Mouse (Mus musculus): ENCODE results near the gene Fndc5. TPM values are rescaled to one million over a fixed set of nuclear protein-coding genes. Genes with fewer than 3 reads are reported as not detected.

Fndc5 gene
- total and polyA plus RNA-seq, 2 experiments from 2014 or later, result 19.6 to 38.4 TPM

GRCm38 (mm10) chr4:129106073-129106472, 30.7 kb upstream of the Fndc5 start:
- ATAC-seq (no peak), DNase-seq (ENCODE audit: low spot score) (no peak)
- Histone ChIP-seq H3K4me3 (ENCODE audit: low read length) (no peak overlapping the region), H3K9me3 (ENCODE audit: low read length) (no peaks in the 10 kb centered on the region), H3K4me1 (ENCODE audit: insufficient read depth, low read length) (0 out of 2 replicates have a peak, but pooled peaks cover 3% of the 10 kb centered on the region), H3K27ac (no peak overlapping the region), H3K36me3 (ENCODE audit: insufficient read depth, low read length) (no peaks in the 10 kb centered on the region), H3K9ac (replicated peaks; ENCODE audit: low read length) (no peak overlapping the region), H3K4me2 (ENCODE audit: low read depth, low read length) (no peak overlapping the region), H3K27me3 (ENCODE audit: insufficient read depth, low read length) (peaks cover 26% of the 10 kb centered on the region)
- WGBS, result 30% methylated on average over 9 of the region's 9 CpGs
- no peak for TF ChIP-seq CTCF (IDR thresholded peaks at IDR 0.05; ENCODE audit: low read depth)

GRCm38 (mm10) chr4:129107348-129107899, 29.4 kb upstream of the Fndc5 start:
- 55% methylated on average over 10 of the region's 10 CpGs for WGBS
- no peak for ATAC-seq
- no peaks in the 10 kb centered on the region for H3K36me3 ChIP-seq (ENCODE audit: insufficient read depth, low read length)
- peaks cover 26% of the 10 kb centered on the region for H3K27me3 ChIP-seq (ENCODE audit: insufficient read depth, low read length)
- H3K9me3 ChIP-seq (ENCODE audit: low read length), result no peaks in the 10 kb centered on the region
- H3K4me3 ChIP-seq (ENCODE audit: low read length), result no peak overlapping the region
- 0 out of 2 replicates have a peak, but pooled peaks cover 3% of the 10 kb centered on the region for H3K4me1 ChIP-seq (ENCODE audit: insufficient read depth, low read length)
- no peak for DNase-seq (ENCODE audit: low spot score)
- TF ChIP-seq CTCF (IDR thresholded peaks at IDR 0.05; ENCODE audit: low read depth), result no peak
- no peak overlapping the region for H3K9ac ChIP-seq (replicated peaks; ENCODE audit: low read length)
- no peak overlapping the region for H3K4me2 ChIP-seq (ENCODE audit: low read depth, low read length)
- H3K27ac ChIP-seq, result no peak overlapping the region

GRCm38 (mm10) chr4:129108624-129109023, 28.2 kb upstream of the Fndc5 start:
- ATAC-seq (no peak), DNase-seq (ENCODE audit: low spot score) (no peak)
- H3K4me3 ChIP-seq (ENCODE audit: low read length), result no peak overlapping the region
- no peak overlapping the region for H3K27ac ChIP-seq
- 72% methylated on average over 7 of the region's 7 CpGs for WGBS
- no peaks in the 10 kb centered on the region for H3K9me3 ChIP-seq (ENCODE audit: low read length)
- no peak for TF ChIP-seq CTCF (IDR thresholded peaks at IDR 0.05; ENCODE audit: low read depth)
- no peak overlapping the region for H3K4me2 ChIP-seq (ENCODE audit: low read depth, low read length)
- H3K9ac ChIP-seq (replicated peaks; ENCODE audit: low read length), result no peak overlapping the region
- H3K36me3 ChIP-seq (ENCODE audit: insufficient read depth, low read length), result no peaks in the 10 kb centered on the region
- peaks cover 25% of the 10 kb centered on the region for H3K27me3 ChIP-seq (ENCODE audit: insufficient read depth, low read length)
- peaks cover 7% of the 10 kb centered on the region; the same call in 1 of the 2 replicates for H3K4me1 ChIP-seq (ENCODE audit: insufficient read depth, low read length)

GRCm38 (mm10) chr4:129110804-129111203, 26.0 kb upstream of the Fndc5 start:
- no peak for TF ChIP-seq CTCF (IDR thresholded peaks at IDR 0.05; ENCODE audit: low read depth)
- WGBS, result 86% methylated on average over 6 of the region's 6 CpGs
- peaks cover 7% of the 10 kb centered on the region; the same call in 1 of the 2 replicates for H3K4me1 ChIP-seq (ENCODE audit: insufficient read depth, low read length)
- no peak for DNase-seq (ENCODE audit: low spot score)
- H3K9ac ChIP-seq (replicated peaks; ENCODE audit: low read length), result no peak overlapping the region
- H3K9me3 ChIP-seq (ENCODE audit: low read length), result no peaks in the 10 kb centered on the region
- no peak overlapping the region for H3K4me2 ChIP-seq (ENCODE audit: low read depth, low read length)
- H3K27me3 ChIP-seq (ENCODE audit: insufficient read depth, low read length), result 0 out of 2 replicates have a peak, but pooled peaks cover 5% of the 10 kb centered on the region
- H3K27ac ChIP-seq, result no peak overlapping the region
- no peak overlapping the region for H3K4me3 ChIP-seq (ENCODE audit: low read length)
- ATAC-seq, result no peak
- H3K36me3 ChIP-seq (ENCODE audit: insufficient read depth, low read length), result no peaks in the 10 kb centered on the region

- peak; percentile 68 for TF ChIP-seq CTCF (IDR thresholded peaks at IDR 0.05; ENCODE audit: low read depth)
- Histone ChIP-seq H3K36me3 (ENCODE audit: insufficient read depth, low read length) (no peaks in the 10 kb centered on the region), H3K4me1 (ENCODE audit: insufficient read depth, low read length) (peaks cover 7% of the 10 kb centered on the region; the same call in 1 of the 2 replicates), H3K27me3 (ENCODE audit: insufficient read depth, low read length) (0 out of 2 replicates have a peak, but pooled peaks cover under 1% of the 10 kb centered on the region), H3K4me2 (ENCODE audit: low read depth, low read length) (no peak overlapping the region), H3K9ac (replicated peaks; ENCODE audit: low read length) (no peak overlapping the region), H3K9me3 (ENCODE audit: low read length) (no peaks in the 10 kb centered on the region), H3K27ac (no peak overlapping the region), H3K4me3 (ENCODE audit: low read length) (no peak overlapping the region)
- 54% methylated on average over 11 of the region's 11 CpGs for WGBS
- ATAC-seq (no peak), DNase-seq (ENCODE audit: low spot score) (peak; percentile 48)
Measured at GRCm38 (mm10) chr4:129111350-129111749, 25.4 kb upstream of the Fndc5 start.

- Histone ChIP-seq H3K27me3 (ENCODE audit: insufficient read depth, low read length) (no peaks in the 10 kb centered on the region), H3K36me3 (ENCODE audit: insufficient read depth, low read length) (no peaks in the 10 kb centered on the region), H3K9ac (replicated peaks; ENCODE audit: low read length) (no peak overlapping the region), H3K27ac (no peak overlapping the region), H3K4me1 (ENCODE audit: insufficient read depth, low read length) (peaks cover 5% of the 10 kb centered on the region; the same call in 1 of the 2 replicates), H3K9me3 (ENCODE audit: low read length) (no peaks in the 10 kb centered on the region), H3K4me3 (ENCODE audit: low read length) (no peak overlapping the region), H3K4me2 (ENCODE audit: low read depth, low read length) (0 out of 2 replicates have a peak overlapping the region, but pooled peaks have one; percentile 10)
- ATAC-seq, result no peak
- DNase-seq (ENCODE audit: low spot score), result no peak
- WGBS, result 37% methylated on average over 13 of the region's 13 CpGs
- no peak for TF ChIP-seq CTCF (IDR thresholded peaks at IDR 0.05; ENCODE audit: low read depth)
Measured at GRCm38 (mm10) chr4:129112231-129112630, 24.6 kb upstream of the Fndc5 start.
